Mouse (Mus musculus) megakaryocyte progenitor cell, adult 5-6 weeks (primary cell): ENCODE measurements around the gene Olfr813. TPM values are rescaled to one million over a fixed set of nuclear protein-coding genes. Genes with fewer than 3 reads are reported as not detected.
"Not testable (repeated sequence)": the region's sequence is repeated elsewhere in the genome, so short reads cannot be mapped to it uniquely, and the experiment has no call there.

Experiments
- ATAC-seq: replicated peaks from 2 replicates; pipeline ENCODE4 v1.8.0; 2016; ENCODE audit warnings: mild to moderate bottlenecking, moderate TSS enrichment, inconsistent platforms; ENCODE audit not compliant: poor library complexity
- total RNA-seq, 2 experiments: library from RNA; stranded (forward) in 1 of 2; stranded (reverse) in 1 of 2; fragments of 157-497, 149-512 nt in 1 of 2; fragments of 200-1000 nt in 1 of 2; gene quantifications; 2 replicates each; pipeline versions ENCODE4 v1.2.3 to v1.2.4; 2015 to 2017

Gene Olfr813
- total RNA-seq (2015) (not detected in 2 replicates), total RNA-seq (2017) (not detected in 2 replicates)

DNA sequence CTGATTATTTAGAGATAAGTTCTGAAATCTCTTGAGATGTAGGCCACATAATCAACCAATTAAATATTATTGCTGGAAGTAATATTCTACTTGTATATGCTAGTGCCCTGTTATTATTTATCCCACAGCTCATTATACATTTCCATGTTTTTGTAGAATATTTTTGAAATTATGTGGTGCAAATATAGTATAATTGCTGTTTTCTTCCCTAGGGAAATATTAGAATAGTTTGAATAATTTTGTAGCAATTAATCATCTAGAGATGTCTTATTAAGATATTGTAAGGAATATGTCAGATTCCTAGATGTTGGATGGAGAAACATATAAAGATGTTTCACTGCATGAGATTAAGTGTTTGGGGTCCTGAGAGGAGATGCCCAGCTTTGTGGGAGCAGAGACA lies at the start of gene Olfr813:
TSS of gene Olfr813 (plus strand) at position 301 of the 400 bp plus-strand sequence.
- ATAC-seq: no peak

- ATAC-seq: no peak
These were observed 9.2 kb upstream of the Olfr813 start, which contains the start of gene Olfr812 for GRCm38 (mm10) chr10:129845994-129846393. Gene Olfr812, minus strand, starts transcription at chr10:129846094.

- no peak for ATAC-seq
These were observed 7.8 kb upstream of the Olfr813 start for GRCm38 (mm10) chr10:129847343-129847742.

DNA sequence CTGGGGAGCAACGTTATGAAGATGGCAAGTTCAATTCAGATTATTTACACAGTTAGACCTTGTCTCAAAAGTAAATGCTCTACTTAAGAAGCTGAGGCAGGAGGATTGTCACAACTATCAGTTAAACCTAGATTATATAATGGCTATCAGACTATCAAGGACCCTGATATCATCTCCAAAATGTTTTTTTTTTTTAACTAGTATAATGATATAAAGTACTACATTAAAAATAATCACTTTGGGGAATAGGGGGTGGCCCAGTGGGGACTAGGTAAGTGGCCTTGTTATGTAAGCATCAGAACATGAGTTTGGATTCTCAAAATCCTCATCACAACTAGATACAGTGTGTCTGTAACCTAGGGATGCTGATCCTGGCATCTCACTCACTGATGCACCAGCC lies 24.6 kb downstream of the Olfr813 start, which contains the start of gene Olfr814:
TSS of gene Olfr814 (minus strand) at position 101 of the 400 bp plus-strand sequence.
- ATAC-seq: not testable (repeated sequence)

DNA sequence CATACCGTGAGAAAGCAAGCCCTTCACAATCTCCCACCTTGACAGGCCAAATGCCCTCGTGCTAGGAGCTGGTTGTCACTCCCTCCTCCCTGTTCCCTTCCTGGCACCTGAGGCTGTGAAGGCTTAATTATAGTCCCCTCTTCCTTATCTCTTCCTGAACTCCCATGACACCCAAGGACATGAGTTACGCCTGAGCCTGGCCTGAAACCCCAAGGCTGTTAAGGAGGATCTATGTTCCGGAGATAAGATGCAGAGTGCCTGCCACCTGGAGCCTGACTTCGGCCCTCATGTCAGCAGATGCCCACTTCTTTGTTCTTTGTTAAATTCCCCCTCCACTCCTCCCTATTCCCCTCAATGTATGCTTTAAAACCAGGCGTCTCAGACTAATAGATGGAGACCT lies 30.3 kb downstream of the Olfr813 start:
- ATAC-seq: not testable (repeated sequence)

GRCm38 (mm10) chr10:129885934-129886333 lies 30.8 kb downstream of the Olfr813 start:
- no peak for ATAC-seq

- ATAC-seq: not testable (repeated sequence)
These were observed 50.6 kb downstream of the Olfr813 start, which contains the start of gene Olfr815 for GRCm38 (mm10) chr10:129905767-129906166. Gene Olfr815, minus strand, starts transcription at chr10:129905867.

Other genes with a start within 250 kb of the Olfr813 start
- not detected in 2 replicates for gene Olfr796, start 242.8 kb upstream of the Olfr813 start, total RNA-seq (2015)
- gene Olfr796, start 242.8 kb upstream of the Olfr813 start, total RNA-seq (2017): not detected in 2 replicates
- not detected in 2 replicates for gene Olfr798, start 227.4 kb upstream of the Olfr813 start, total RNA-seq (2015)
- not detected in 2 replicates for gene Olfr798, start 227.4 kb upstream of the Olfr813 start, total RNA-seq (2017)
- gene Olfr799, start 217.9 kb upstream of the Olfr813 start, total RNA-seq (2015): not detected in 2 replicates
- not detected in 2 replicates for gene Olfr799, start 217.9 kb upstream of the Olfr813 start, total RNA-seq (2017)
- not detected in 2 replicates for gene Olfr800, start 197.7 kb upstream of the Olfr813 start, total RNA-seq (2015)
- not detected in 2 replicates for gene Olfr800, start 197.7 kb upstream of the Olfr813 start, total RNA-seq (2017)
- gene Olfr801, start 181.5 kb upstream of the Olfr813 start, total RNA-seq (2015): not detected in 2 replicates
- not detected in 2 replicates for gene Olfr801, start 181.5 kb upstream of the Olfr813 start, total RNA-seq (2017)
- not detected in 2 replicates for gene Olfr802, start 167.2 kb upstream of the Olfr813 start, total RNA-seq (2015)
- gene Olfr802, start 167.2 kb upstream of the Olfr813 start, total RNA-seq (2017): not detected in 2 replicates
- not detected in 2 replicates for gene Olfr803, start 161.1 kb upstream of the Olfr813 start, total RNA-seq (2015)
- not detected in 2 replicates for gene Olfr803, start 161.1 kb upstream of the Olfr813 start, total RNA-seq (2017)
- gene Olfr804, start 152.2 kb upstream of the Olfr813 start, total RNA-seq (2015): not detected in 2 replicates
- gene Olfr804, start 152.2 kb upstream of the Olfr813 start, total RNA-seq (2017): not detected in 2 replicates
- not detected in 2 replicates for gene Olfr805, start 126.0 kb upstream of the Olfr813 start, total RNA-seq (2015)
- gene Olfr805, start 126.0 kb upstream of the Olfr813 start, total RNA-seq (2017): not detected in 2 replicates
- gene Olfr806, start 113.4 kb upstream of the Olfr813 start, total RNA-seq (2015): not detected in 2 replicates
- gene Olfr806, start 113.4 kb upstream of the Olfr813 start, total RNA-seq (2017): not detected in 2 replicates
- not detected in 2 replicates for gene Olfr807, start 97.6 kb upstream of the Olfr813 start, total RNA-seq (2015)
- gene Olfr807, start 97.6 kb upstream of the Olfr813 start, total RNA-seq (2017): not detected in 2 replicates
- not detected in 2 replicates for gene Olfr808, start 89.9 kb upstream of the Olfr813 start, total RNA-seq (2015)
- not detected in 2 replicates for gene Olfr808, start 89.9 kb upstream of the Olfr813 start, total RNA-seq (2017)
- gene Olfr809, start 80.7 kb upstream of the Olfr813 start, total RNA-seq (2015): not detected in 2 replicates
- gene Olfr809, start 80.7 kb upstream of the Olfr813 start, total RNA-seq (2017): not detected in 2 replicates
- not detected in 2 replicates for gene Olfr810, start 60.5 kb upstream of the Olfr813 start, total RNA-seq (2015)
- gene Olfr810, start 60.5 kb upstream of the Olfr813 start, total RNA-seq (2017): not detected in 2 replicates
- not detected in 2 replicates for gene Olfr811, start 51.0 kb upstream of the Olfr813 start, total RNA-seq (2015)
- gene Olfr811, start 51.0 kb upstream of the Olfr813 start, total RNA-seq (2017): not detected in 2 replicates
- not detected in 2 replicates for gene Olfr812, start 9.3 kb upstream of the Olfr813 start, total RNA-seq (2015)
- not detected in 2 replicates for gene Olfr812, start 9.3 kb upstream of the Olfr813 start, total RNA-seq (2017)
- not detected in 2 replicates for gene Olfr814, start 24.5 kb downstream of the Olfr813 start, total RNA-seq (2015)
- gene Olfr814, start 24.5 kb downstream of the Olfr813 start, total RNA-seq (2017): not detected in 2 replicates
- gene Olfr815, start 50.5 kb downstream of the Olfr813 start, total RNA-seq (2015): not detected in 2 replicates
- not detected in 2 replicates for gene Olfr815, start 50.5 kb downstream of the Olfr813 start, total RNA-seq (2017)
- not detected in 2 replicates for gene Olfr816, start 60.2 kb downstream of the Olfr813 start, total RNA-seq (2015)
- not detected in 2 replicates for gene Olfr816, start 60.2 kb downstream of the Olfr813 start, total RNA-seq (2017)
- not detected in 2 replicates for gene Olfr818, start 93.7 kb downstream of the Olfr813 start, total RNA-seq (2015)
- gene Olfr818, start 93.7 kb downstream of the Olfr813 start, total RNA-seq (2017): not detected in 2 replicates
- gene Olfr819, start 111.9 kb downstream of the Olfr813 start, total RNA-seq (2015): not detected in 2 replicates
- gene Olfr819, start 111.9 kb downstream of the Olfr813 start, total RNA-seq (2017): not detected in 2 replicates
- gene Olfr247, start 120.8 kb downstream of the Olfr813 start, total RNA-seq (2015): not detected in 2 replicates
- not detected in 2 replicates for gene Olfr247, start 120.8 kb downstream of the Olfr813 start, total RNA-seq (2017)
- not detected in 2 replicates for gene Gm10310, start 129.7 kb downstream of the Olfr813 start, total RNA-seq (2015)
- not detected in 2 replicates for gene Gm10310, start 129.7 kb downstream of the Olfr813 start, total RNA-seq (2017)
- gene Olfr820, start 157.3 kb downstream of the Olfr813 start, total RNA-seq (2015): not detected in 2 replicates
- not detected in 2 replicates for gene Olfr820, start 157.3 kb downstream of the Olfr813 start, total RNA-seq (2017)
- gene Olfr821, start 175.0 kb downstream of the Olfr813 start, total RNA-seq (2015): not detected in 2 replicates
- not detected in 2 replicates for gene Olfr821, start 175.0 kb downstream of the Olfr813 start, total RNA-seq (2017)
- not detected in 2 replicates for gene Olfr822, start 215.8 kb downstream of the Olfr813 start, total RNA-seq (2015)
- gene Olfr822, start 215.8 kb downstream of the Olfr813 start, total RNA-seq (2017): not detected in 2 replicates